Mouse (Mus musculus) lung, postnatal 0 days (tissue): Measurements from ENCODE around the gene Fga. TPM values are rescaled to one million over a fixed set of nuclear protein-coding genes. Genes with fewer than 3 reads are reported as not detected.

Source experiments
- ATAC-seq: fragments of 200-750 bp; cut with Nextera tagmentation; 2 replicates; pipeline ENCODE4 v1.8.0; 2017; ENCODE audit warnings: moderate library complexity
- DNase-seq: peaks from one replicate; pipeline ENCODE4 v3.0.0-alpha.2; 2016; ENCODE audit warnings: low spot score
- H3K27ac ChIP-seq: fragments of 300-500 bp; sonication (generic); 2 replicates; pipeline ENCODE4 v1.5.1; 2014; ENCODE audit warnings: antibody characterized with exemption, mild to moderate bottlenecking, low read length, mixed read lengths
- H3K27me3 ChIP-seq: fragments of 300-500 bp; sonication (generic); replicated peaks from 2 replicates; pipeline ENCODE4 v1.6.1; 2014; ENCODE audit warnings: low read length, mixed read lengths; ENCODE audit not compliant: insufficient read depth
- H3K36me3 ChIP-seq: fragments of 300-500 bp; sonication (generic); 2 replicates; pipeline ENCODE4 v1.6.1; 2014; ENCODE audit warnings: low read length, mixed read lengths; ENCODE audit not compliant: insufficient read depth
- H3K4me1 ChIP-seq: fragments of 300-500 bp; sonication (generic); 2 replicates; pipeline ENCODE4 v1.6.1; 2014; ENCODE audit warnings: antibody characterized with exemption, low read depth, low read length, mixed read lengths; ENCODE audit not compliant: insufficient read depth
- H3K4me2 ChIP-seq: fragments of 300-500 bp; sonication (generic); replicated peaks from 2 replicates; pipeline ENCODE4 v1.6.1; 2014; ENCODE audit warnings: low read depth, mild to moderate bottlenecking, low read length, moderate library complexity, mixed read lengths
- H3K4me3 ChIP-seq: fragments of 300-500 bp; sonication (generic); 2 replicates; pipeline ENCODE4 v1.5.1; 2014; ENCODE audit warnings: low read depth, low read length
- H3K9ac ChIP-seq: fragments of 300-500 bp; sonication (generic); replicated peaks from 2 replicates; pipeline ENCODE4 v1.6.1; 2014; ENCODE audit warnings: low read depth, mild to moderate bottlenecking
- H3K9me3 ChIP-seq: fragments of 300-500 bp; sonication (generic); 2 replicates; pipeline ENCODE4 v1.6.1; 2016; ENCODE audit warnings: low read length, mixed read lengths
- CTCF ChIP-seq: IDR thresholded peaks from 2 replicates; pipeline ENCODE4 v1.5.1; 2016; ENCODE audit warnings: antibody characterized with exemption, mild to moderate bottlenecking
- EP300 ChIP-seq: IDR thresholded peaks from 2 replicates; pipeline ENCODE4 v1.6.1; 2016; ENCODE audit warnings: antibody characterized with exemption, mild to moderate bottlenecking, control low read depth
- WGBS: fragments of 180-500 bp; shearing (Covaris S2); extraction: QIAGEN DNeasy Blood & Tissue Kit; methylation state at CpG from one replicate; pipeline ENCODE4 v1.1.7; 2014; 5-methylcytosine and 5-hydroxymethylcytosine counted together
- polyA plus RNA-seq: library from polyadenylated mRNA; unstranded; fragments of >200 nt; fragmentation: Nextera tagmentation; extraction: Ambion mirVana; gene quantifications from 2 replicates; pipeline ENCODE4 v1.2.1, GENCODE M21; 2015

Gene Fga
- polyA plus RNA-seq, 1 experiment from 2014 or later: 0.50 TPM

GRCm38 (mm10) chr3:83050661-83051060 lies 24.8 kb downstream of the Fga start:
- 55% methylated on average over 5 of the region's 5 CpGs for WGBS
- Histone ChIP-seq H3K27ac (no peak overlapping the region), H3K4me3 (no peak overlapping the region), H3K36me3 (no peaks in the 10 kb centered on the region), H3K27me3 (no peaks in the 10 kb centered on the region), H3K9ac (no peak overlapping the region), H3K4me1 (no peaks in the 10 kb centered on the region), H3K4me2 (no peak overlapping the region), H3K9me3 (no peaks in the 10 kb centered on the region)
- no peak for DNase-seq
- ATAC-seq: no peak
- no peak for TF ChIP-seq CTCF
- TF ChIP-seq EP300: no peak

GRCm38 (mm10) chr3:83052102-83052501 lies 26.2 kb downstream of the Fga start:
- Histone ChIP-seq H3K36me3 (no peaks in the 10 kb centered on the region), H3K4me2 (no peak overlapping the region), H3K4me1 (peaks cover 7% of the 10 kb centered on the region; the same call in 1 of the 2 replicates), H3K9ac (no peak overlapping the region), H3K9me3 (no peaks in the 10 kb centered on the region), H3K4me3 (no peak overlapping the region), H3K27ac (no peak overlapping the region), H3K27me3 (no peaks in the 10 kb centered on the region)
- DNase-seq (no peak), ATAC-seq (no peak)
- WGBS: 69% methylated on average over 5 of the region's 5 CpGs
- no peak for TF ChIP-seq CTCF
- no peak for TF ChIP-seq EP300

GRCm38 (mm10) chr3:83053126-83053525 lies 27.2 kb downstream of the Fga start:
- TF ChIP-seq CTCF (no peak), EP300 (no peak)
- DNase-seq (no peak), ATAC-seq (no peak)
- no peaks in the 10 kb centered on the region for H3K36me3 ChIP-seq
- H3K9ac ChIP-seq: no peak overlapping the region
- H3K27me3 ChIP-seq: no peaks in the 10 kb centered on the region
- WGBS: 82% methylated on average over 7 of the region's 7 CpGs
- no peak overlapping the region for H3K4me2 ChIP-seq
- H3K4me1 ChIP-seq: peaks cover 7% of the 10 kb centered on the region; the same call in 1 of the 2 replicates
- no peaks in the 10 kb centered on the region for H3K9me3 ChIP-seq
- no peak overlapping the region for H3K27ac ChIP-seq
- no peak overlapping the region for H3K4me3 ChIP-seq

DNA sequence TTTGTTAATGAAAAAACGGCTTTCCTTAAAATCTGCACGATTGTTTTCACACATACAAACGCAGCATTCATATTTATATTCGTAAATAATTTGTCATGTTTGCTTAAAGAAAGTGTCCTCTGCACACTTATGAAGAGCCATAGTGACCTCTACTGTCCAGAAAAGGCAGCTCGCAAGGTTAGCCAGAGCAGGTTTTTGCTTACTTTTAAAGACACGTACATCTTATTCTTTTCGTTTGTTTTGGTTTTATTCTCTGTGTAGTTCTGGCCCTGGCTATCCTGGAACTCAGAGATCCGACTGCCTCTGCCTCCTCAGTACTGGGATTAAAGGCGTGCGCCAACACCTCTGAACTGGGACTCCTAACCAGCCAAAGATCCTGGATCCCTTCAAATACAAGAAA lies 27.9 kb downstream of the Fga start:
- H3K4me2 ChIP-seq: no peak overlapping the region
- peaks cover 4% of the 10 kb centered on the region; the same call in 1 of the 2 replicates for H3K36me3 ChIP-seq
- H3K27ac ChIP-seq: no peak overlapping the region
- no peak for TF ChIP-seq EP300
- TF ChIP-seq CTCF: peak; percentile 75
- 26% methylated on average over 10 of the region's 10 CpGs for WGBS
- peak; percentile 71 for DNase-seq
- H3K4me3 ChIP-seq: no peak overlapping the region
- no peak overlapping the region for H3K9ac ChIP-seq
- H3K4me1 ChIP-seq: peaks cover 7% of the 10 kb centered on the region; the same call in 1 of the 2 replicates
- H3K9me3 ChIP-seq: no peaks in the 10 kb centered on the region
- ATAC-seq: no peak
- H3K27me3 ChIP-seq: no peaks in the 10 kb centered on the region

- Histone ChIP-seq H3K36me3 (peaks cover 13% of the 10 kb centered on the region; the same call in 1 of the 2 replicates), H3K27ac (no peak overlapping the region), H3K4me3 (peak overlapping the region; percentile 82; the same call in 1 of the 2 replicates), H3K4me1 (peaks cover 7% of the 10 kb centered on the region; the same call in 1 of the 2 replicates), H3K27me3 (no peaks in the 10 kb centered on the region), H3K9ac (no peak overlapping the region), H3K4me2 (peak overlapping the region; percentile 36; the same call in 1 of the 2 replicates), H3K9me3 (no peaks in the 10 kb centered on the region)
- TF ChIP-seq CTCF (no peak), EP300 (no peak)
- WGBS: 33% methylated on average over 13 of the region's 13 CpGs
- ATAC-seq (peak; percentile 25), DNase-seq (no peak)
Observed at GRCm38 (mm10) chr3:83054759-83055158, 28.9 kb downstream of the Fga start.

- DNase-seq (peak; percentile 98), ATAC-seq (peak; percentile 99)
- Histone ChIP-seq H3K4me1 (peaks cover 7% of the 10 kb centered on the region; the same call in 1 of the 2 replicates), H3K4me3 (peak within 1 kb of the TSS; percentile 82), H3K27ac (peak within 1 kb of the TSS; percentile 65), H3K9ac (peak within 1 kb of the TSS; percentile 79), H3K27me3 (no peaks in the 10 kb centered on the region), H3K4me2 (peak within 1 kb of the TSS; percentile 79), H3K9me3 (no peaks in the 10 kb centered on the region), H3K36me3 (peaks cover 19% of the 10 kb centered on the region; the same call in 1 of the 2 replicates)
- TF ChIP-seq CTCF: peak; percentile 27; the same call in 1 of the 2 replicates
- TF ChIP-seq EP300: no peak
- 1% methylated on average over 60 of the region's 61 CpGs for WGBS
Observed at GRCm38 (mm10) chr3:83055281-83056038, 29.6 kb downstream of the Fga start, which contains the start of gene Plrg1. Plrg1 (plus strand) TSS chr3:83055522.
